Mouse (Mus musculus) spleen, adult 12 weeks (tissue): ENCODE measurements around the gene Prmt2.

Experiments
- DNase-seq: peaks from one replicate; pipeline ENCODE4 v3.0.0; 2022; ENCODE audit warnings: low spot score

Gene Prmt2

DNA sequence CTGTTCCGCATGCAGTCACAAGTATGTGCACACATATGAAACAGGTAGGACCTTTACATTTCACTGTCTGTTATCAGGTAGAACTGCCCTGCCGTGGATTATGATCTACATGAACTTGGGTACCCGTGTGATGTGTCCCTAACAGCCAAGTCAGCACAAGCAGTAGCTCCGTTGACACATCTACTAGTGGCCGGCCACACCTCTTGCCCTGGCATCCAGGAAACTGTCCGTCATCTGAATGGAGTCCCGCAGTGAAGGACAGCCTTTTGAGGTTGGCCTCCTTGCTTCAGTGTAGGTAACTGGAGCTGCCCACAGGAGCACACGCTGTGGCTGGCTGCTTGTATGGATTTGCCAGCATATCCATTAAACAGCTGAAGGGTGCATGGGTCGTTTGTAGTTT, 19.4 kb downstream of the Prmt2 start:
- no peak for DNase-seq

DNA sequence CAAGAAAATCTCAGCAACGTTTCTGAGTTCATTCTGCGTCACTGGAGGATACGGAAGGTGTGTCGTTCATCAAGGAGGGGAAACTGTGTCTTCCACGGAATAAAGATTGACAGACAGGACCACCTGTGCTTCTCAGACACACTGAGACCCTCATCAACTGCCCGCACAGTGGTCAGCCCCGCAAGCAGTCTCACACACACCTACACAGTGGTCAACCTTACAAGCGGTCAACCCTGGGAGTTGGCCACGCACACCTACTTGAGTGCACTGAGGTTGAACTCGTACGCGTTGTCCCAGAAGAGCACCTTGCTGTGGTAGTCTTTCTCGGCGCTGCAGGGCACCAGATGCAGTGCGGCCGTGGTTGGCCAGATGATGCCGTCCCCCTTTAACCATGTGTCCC, 20.6 kb downstream of the Prmt2 start:
- DNase-seq = no peak

DNA sequence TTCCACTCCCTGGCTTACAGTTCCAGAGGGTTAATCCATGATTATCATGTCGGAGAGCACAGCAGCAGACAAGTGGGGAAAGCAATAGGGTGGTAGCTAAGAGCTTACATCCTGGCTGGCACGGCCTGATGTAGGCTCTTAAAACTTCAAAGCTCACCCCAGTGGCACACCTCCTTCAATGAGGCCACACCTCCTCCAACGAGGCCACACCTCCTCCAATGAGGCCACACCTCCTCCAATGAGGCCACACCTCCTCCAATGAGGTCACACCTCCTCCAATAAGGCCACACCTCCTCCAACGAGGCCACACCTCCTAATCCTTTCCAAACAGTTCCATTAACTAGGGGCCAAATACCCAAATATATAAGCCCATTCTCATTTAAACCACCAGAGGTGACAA, 23.5 kb downstream of the Prmt2 start:
- DNase-seq = no peak

DNA sequence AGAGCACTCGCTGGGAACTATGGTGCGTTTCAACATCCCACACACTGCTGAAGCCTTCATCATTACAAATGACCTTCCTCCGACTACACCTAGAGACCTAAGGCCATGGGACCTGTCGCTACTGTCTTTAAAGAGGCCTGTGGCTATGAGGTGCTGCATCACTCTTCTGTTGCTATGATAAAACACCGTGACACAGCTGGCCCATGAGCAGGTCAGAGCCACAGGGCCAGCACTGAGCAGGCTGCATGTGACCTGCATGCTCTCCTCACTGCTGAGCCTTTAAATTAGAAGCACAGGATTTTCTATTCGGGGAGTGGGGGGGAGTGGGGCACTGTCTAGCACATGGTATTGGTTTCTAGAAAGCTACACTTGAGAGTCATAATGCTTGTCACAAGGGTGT, 25.5 kb downstream of the Prmt2 start:
- no peak for DNase-seq

DNA sequence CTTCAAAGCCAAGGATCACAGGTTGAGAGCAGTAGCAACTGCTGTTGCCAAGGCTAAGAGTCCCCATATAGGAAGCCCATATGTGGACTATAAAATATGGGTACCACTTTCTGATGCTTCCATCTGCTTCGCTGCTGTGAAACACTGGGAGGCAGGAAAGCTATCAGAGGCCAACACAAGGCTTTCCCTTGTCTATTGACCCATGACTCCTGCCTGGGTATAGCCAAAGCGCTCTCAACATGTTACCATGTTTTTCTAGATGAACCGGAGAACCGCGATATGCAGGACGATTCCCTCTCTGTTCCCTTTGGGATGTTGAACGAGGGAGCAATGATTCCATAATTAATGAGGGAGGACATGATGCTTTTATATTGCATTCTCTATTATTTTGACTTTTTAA, 26.9 kb downstream of the Prmt2 start:
- no peak for DNase-seq

DNA sequence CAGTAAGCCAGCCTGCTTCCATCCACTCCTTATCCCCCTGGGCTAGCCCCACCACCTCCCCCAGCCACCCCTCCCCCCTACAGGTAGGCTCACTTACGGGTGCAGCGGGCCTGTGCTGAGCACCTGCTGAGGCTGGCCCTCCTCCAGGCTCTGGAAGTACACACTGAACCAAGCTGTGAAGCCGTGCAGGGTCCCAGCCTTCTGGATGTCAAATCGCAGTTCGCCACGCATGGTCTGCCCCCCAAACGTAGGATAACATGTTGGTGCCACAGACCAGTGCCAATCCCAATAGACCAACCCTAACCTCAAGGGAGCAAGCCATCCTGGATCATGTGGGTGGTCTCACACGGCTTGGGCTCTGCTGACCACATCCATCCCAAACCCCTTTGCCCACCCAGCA, 28.4 kb downstream of the Prmt2 start:
- DNase-seq = no peak

DNA sequence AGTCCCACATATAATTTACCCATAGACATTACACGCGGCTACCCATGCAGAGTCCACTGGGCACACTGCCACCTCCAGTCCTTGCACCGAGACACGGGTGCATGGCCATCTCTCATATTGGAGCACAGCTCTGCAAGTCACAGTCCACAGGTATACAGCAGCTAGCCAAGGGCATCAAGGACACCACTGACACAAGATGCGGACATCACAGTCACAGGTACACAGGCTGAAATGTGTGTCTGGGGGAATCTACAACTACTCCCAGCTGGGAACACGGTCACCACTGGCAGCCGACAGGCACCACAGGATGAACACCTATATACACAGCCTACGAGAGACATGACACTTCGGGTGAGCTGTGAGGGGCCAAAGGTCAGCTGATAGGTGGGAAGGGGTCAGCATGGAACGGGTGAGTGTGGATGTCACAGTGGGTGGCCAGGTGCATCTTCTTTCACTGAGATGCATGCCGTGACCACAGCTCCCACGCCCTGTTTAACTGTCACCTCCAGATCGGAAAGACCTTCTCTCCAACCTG, 30.3 kb downstream of the Prmt2 start:
- no peak for DNase-seq

DNA sequence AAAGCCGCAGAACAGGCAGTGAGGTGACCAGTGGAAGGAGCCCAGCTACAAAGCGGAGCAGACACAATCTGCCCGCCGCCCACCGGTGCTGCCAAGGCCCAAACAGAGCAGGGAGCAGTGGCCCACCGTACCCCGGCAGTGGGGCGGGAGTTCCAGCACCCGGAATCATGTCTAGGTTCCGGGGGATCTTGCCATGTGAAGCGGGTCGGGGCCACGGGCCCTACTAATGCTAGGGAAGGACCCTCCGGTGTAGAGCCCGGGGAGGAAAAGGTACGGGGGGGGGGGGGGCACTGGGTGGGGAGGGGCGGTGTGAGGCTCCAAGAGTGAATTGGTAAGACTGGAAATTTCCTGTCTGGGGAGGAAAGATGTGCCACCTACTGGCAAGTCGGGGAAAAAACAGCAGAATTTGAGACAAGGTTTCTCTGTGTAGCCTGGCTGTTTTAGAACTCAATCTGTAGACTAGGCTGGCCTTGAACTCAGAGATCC, 33.8 kb downstream of the Prmt2 start:
- no peak for DNase-seq

DNA sequence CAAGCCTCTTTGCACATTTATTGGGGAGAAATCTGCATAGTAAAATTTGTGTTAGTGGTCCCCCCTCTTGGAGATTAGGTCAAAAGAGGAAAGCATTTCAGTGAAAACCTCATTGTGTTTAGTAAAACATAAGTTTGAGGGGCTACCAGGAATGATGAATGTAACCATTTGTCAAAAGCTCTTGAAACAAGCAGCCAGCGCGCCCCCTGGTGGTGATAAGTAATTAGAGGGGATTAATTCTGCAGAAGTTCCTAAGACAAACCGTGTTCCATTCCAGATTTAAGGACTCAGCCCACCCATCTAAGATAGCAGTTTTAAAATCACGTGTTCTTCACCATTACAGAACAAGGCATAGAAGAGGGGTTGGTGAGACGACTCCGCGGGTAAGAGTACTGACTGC, 35.7 kb downstream of the Prmt2 start:
- DNase-seq = peak; percentile 35

DNA sequence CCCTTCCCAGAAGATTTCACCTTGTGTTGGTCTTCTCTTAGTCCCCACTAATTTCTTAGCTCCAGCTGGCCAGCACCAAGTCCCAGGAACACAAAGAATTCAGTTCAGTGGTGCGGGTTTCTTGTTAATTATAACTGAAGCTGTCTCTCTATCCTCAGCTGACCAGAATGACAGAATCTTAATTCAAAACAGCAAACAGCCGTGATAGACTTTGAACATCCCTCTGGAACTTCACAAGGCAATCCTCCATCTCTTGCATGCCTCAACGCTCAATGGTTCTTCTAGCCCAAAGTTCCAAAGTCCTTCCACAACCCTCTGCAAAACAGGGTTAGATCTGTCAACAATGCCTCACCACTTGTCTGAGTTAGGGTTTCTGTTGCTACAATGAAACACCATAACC, 36.2 kb downstream of the Prmt2 start:
- no peak for DNase-seq

DNA sequence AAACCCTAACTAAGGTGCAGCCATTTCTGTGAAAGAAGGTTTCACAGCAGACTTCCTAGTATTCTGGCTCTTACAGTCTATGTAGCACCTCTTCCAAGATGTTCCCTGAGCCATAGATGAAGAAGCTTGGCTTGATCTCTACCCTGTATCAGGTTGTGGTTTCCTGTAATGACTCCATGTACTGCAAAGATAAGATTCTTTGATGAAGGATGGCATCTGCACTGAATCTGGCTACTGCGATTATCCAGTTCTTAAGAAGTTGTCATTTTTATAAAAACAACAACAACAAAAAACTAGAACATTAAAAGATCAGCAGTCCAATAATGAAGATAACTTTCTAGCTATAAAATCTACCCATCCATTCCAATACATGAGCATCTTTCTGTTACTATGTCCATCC, 49.7 kb downstream of the Prmt2 start:
- DNase-seq = no peak

DNA sequence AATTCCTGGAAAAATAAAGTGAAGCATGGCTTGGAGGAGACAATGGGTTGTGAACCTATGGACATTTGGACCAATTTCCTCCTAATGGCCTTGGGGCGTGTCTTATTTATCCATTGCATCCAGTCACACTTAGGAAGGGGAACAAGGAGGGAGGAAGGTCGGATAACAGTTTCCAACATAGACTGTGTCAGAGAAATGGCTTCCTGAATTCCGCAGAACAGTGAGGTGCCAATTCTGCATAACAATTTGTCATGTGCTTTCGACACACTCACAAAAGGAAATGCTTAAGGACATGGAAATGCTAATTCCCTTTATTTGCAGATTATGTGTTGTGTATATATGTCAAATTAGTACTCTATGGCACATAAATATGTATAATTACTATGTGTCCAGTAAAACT, 52.4 kb downstream of the Prmt2 start:
- DNase-seq = no peak

DNA sequence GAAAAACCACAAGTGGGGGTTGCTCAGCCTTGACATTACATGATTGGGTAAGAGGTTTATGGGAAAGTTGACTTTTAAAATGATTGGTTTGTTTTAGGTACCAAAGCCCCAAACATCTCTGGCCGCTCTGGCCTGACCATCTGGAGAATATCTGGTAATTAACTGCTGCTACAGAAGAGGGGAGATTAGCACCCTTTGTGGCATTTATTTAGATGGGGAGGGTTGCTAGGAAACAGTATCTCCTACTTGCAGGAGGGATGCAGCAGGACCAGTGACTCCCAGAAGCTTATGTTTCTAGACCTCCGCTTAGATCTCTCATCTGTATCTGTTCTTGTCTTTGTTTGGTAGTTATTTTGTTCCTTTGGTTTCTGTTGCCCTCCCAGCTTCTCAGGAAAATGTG, 62.8 kb downstream of the Prmt2 start:
- DNase-seq = no peak

DNA sequence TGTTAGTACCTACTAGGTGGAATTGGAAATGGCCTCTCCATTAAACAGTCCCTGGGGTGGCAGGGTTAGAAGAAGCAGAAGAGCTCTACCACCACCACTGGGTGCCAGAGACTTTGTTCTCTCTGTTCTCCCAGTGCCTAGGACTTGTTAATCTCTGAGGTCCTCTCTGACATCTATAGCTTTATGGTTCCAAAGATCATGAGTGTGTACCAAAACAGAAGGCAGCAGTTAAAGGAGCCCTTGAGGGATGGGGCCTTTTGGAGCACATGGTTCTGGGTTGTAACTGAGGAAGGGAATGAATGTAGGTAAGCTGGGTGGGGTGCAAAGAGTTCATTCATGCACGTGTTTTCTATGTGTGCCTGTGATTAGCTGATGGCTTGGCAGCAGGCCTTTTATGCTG, 79.7 kb downstream of the Prmt2 start:
- no peak for DNase-seq

DNA sequence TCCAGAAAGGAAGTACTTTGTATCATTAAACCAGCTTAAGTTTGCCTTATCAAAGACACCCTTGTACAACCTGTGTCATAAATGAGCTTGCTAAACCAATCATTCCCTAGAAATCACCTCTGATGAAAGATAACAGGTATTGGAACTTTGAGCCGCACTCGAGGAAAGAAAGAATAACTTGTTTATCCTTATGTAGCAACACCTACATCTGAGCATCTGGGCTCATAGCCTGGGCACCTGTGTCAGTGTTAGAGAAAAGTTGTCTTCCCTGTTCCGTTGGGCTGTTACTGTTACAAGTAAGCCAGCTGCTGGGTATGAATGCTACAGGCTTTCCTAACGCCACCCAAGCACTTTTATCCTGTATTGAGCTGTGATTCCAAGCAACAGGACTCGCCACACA, 80.1 kb downstream of the Prmt2 start:
- DNase-seq = no peak
